Mouse (Mus musculus): ENCODE measurements around the gene Slf1.
"Not testable (repeated sequence)": the region's sequence is repeated elsewhere in the genome, so short reads cannot be mapped to it uniquely, and the experiment has no call there.

Slf1 gene

DNA sequence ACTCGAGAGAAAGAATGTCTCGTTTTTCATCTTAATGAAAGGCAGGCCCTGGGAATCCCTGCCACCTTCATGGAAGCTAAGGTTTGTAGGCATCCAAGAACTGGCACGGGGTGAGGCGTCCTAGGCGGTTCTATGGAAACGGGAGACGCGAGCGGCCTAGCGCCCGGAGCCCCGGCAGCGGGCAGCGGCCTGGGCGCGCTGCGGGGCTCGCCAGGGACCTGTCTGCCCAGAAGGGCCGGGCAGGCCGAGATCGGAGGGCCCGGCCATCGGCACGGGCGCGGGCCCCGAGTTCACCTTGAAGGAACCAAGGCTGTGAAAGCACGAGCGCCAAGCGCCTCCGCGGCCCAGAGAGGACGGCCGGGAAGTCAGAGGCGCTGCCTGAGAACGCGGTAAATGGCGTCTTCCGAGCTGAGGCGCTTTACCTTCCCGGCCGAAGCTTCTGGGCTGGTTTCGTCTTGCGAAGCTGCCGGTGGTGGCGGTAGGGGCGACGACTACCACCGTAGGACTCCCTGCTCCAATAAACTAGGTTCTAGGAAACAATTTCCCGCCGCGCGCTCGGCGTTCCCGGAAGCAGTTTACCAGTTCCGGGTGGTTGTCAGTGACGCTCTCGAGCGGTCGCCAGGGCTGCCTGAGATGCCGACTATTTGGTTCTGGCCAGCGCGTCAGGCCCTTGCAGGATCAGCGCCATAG, at the start of gene Slf1, which contains the start of gene 2210408I21Rik:
TSS of gene Slf1 (minus strand) at position 543 of the 690 bp plus-strand sequence.
TSS of gene 2210408I21Rik (plus strand) at position 610 of the 690 bp plus-strand sequence.
- peak; percentile 61 for DNase-seq (ENCODE audit: extremely low spot score, low read depth, low spot score)

DNA sequence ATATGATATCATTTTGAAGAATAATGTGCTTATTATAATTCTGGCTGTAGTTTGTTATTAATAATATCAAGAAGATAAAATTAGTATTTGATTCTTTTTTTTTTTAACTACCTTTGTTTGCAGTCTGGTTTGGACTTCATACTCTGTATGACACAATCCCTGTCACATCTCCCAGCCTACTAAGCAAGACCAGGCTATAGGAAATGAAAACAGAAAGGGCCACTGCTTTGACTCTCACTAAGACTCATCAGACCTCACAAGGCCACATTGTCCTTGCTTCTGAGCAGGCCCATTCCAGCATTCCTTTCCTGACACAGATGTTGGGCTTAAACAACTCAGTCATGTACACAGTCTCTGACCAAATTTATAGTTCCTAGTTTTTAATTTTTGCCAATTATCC, 42.7 kb upstream of the Slf1 start:
- DNase-seq (ENCODE audit: extremely low spot score, low read depth, low spot score) = no peak

DNA sequence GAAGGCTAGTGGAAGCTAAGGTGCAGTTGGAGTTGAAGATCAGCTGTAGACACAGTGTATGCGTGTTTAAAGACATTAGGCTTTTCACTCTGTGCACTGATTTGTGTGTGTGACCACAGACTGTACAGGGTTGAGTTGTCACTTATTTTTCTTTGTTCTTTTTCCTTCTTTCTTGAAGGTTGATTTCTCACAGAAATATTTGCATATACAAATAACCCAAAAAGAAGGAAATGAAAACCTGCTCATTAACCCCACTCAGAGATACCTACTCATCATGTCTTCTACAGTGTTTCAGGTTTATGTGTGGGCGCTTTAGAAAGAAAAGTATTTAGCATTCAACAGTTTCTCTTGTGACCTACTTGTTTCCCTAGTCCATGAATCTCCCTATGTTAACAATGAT, 5.6 kb upstream of the Slf1 start:
- DNase-seq (ENCODE audit: extremely low spot score, low read depth, low spot score) = no peak

DNA sequence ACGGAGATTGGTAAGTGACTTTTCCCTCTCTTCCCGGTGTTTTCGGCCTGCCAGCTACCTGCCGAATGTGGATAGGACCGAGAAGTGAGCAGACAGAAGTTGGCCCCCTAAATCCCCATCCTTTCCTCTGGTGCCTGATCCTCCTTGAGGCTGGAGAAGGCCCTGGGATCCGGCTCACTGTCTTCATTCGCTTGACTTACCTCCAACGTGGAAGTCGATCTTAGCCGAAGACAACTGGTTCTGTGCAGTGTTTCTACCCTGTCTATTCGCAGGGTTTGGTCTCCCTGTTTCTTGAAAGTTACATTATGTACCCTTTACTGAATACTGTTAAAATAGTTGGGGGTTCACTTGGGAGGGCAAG, 328 bp upstream of the Slf1 start:
- DNase-seq (ENCODE audit: extremely low spot score, low read depth, low spot score) = no peak

DNA sequence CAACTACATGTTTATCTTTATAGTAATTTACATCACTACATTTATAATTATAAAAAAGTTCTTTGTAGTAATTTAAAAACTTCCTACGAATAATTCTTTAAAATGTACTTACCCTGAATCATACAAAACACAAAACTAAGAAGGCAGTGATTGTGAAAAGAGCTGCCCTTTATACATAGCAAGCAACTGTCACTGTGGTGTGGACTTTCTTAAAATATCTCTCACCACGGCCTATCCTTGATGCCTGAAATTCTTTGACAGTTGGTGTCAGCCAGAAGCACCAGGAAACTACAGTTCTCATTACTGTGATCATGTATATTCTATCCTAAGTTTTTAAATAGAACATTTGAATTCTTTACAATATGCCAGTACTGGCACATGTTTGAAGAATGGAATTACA, 4.1 kb downstream of the Slf1 start:
- no peak for DNase-seq (ENCODE audit: extremely low spot score, low read depth, low spot score)

DNA sequence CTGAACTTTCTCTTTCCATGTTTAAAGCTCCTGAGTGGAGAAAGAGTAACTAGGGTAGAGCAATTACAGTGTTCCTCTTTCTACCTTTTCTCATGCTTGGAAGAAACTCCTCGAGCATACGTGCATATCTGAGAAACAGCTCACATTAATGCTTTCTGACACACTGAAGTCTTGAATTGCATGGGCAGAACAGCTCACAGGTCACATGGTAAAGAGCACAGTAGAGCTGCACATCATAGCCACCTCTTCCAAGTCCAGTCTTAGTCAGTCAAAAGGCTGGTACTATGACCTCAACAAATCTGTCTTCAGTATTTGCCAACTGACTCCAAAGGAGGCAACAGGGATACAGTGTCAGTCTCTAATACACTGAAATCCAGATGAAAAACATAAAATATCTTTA, 7.0 kb downstream of the Slf1 start:
- no peak for DNase-seq (ENCODE audit: extremely low spot score, low read depth, low spot score)

DNA sequence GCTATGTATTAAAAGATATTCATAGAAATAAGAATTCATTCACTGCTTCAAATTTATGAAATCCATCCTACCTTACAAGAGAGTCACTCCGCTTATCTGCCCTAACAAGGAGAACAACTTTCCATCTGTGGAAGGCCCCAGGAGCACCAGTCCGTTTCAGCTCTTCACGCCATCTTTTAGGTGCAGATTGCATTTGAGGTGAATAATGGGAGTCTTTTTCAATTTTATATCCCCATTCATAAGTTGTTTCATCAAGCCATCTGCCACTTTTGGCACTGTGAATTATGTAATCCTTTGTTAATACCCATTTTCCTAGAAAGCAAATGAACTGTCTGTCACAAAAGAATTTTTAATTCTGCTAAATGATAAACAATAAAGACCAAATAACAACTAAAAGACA, 10.1 kb downstream of the Slf1 start:
- no peak for DNase-seq (ENCODE audit: extremely low spot score, low read depth, low spot score)

DNA sequence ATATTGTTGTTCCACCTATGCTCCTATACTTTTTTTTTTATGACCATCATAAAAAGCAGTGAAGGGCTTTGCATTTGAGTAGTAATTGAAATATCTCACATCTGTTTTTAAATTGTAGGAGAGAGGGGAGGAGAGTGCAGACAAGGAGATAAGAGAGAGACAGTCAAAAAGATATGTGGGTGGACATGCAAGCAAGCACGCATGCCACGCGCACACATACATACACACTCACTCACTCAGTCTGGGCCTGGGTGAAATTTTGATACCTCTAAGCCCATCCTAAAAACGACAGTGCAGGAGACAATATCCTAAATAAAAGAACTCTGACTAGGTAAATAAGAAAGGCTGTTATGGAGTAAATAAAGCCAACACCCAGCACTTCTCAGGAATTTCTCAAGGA, 16.6 kb downstream of the Slf1 start:
- no peak for DNase-seq (ENCODE audit: extremely low spot score, low read depth, low spot score)

DNA sequence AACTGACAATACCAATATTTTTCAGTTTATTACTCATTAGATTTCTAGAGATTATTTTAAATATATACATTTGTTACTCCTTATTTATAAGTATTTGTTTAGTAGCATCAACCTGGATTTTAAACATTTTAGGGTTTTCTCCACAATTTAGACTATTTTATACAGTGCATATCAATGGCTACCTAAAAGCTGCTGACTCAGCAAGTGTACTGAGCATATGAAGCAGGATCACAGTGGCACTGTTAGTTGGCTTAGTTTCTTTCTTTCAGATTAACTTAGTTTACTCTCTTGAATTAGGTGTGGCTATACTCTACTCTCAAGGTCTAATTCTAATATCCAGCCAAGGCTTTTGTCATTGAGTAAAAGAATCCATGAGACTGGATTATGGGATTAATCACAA, 27.5 kb downstream of the Slf1 start:
- DNase-seq (ENCODE audit: extremely low spot score, low read depth, low spot score) = no peak

DNA sequence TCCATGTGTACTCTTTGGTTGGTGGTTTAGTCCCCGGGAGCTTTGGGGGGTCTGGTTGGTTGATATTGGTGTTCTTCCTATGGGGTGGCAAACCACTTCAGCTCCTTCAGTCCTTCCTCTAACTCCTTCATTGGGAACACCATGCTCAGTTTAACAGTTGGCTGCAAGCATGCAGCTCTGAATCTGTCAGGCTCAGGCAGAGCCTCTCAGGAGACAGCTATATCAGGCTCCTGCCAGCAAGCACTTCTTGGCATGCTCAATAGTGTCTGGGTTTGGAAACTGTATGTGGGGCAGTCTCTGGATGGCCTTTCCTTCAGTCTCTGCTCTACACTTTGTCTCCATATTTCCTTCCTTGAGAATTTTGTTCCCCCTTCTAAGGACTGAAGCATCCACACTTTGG, 42.4 kb downstream of the Slf1 start:
- not testable (repeated sequence) for DNase-seq (ENCODE audit: extremely low spot score, low read depth, low spot score)

DNA sequence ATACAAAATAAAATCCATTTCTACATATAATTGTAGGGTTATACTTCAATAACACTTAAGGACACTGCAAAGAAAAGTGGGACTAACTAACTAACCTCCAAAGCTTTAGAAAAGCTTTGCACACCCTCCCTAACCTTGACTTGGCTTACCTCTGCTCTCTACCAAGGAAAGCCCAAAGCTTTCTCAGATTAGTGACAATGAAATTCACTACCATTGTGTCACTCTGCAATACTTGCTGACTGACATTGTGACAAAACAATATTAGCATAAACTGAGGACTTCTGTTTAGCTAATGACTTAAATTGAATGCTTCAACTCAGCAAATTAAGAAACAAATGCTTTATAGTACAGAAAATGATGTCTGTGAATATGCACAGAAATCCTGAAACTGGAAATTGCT, 63.2 kb downstream of the Slf1 start:
- no peak for DNase-seq (ENCODE audit: extremely low spot score, low read depth, low spot score)

DNA sequence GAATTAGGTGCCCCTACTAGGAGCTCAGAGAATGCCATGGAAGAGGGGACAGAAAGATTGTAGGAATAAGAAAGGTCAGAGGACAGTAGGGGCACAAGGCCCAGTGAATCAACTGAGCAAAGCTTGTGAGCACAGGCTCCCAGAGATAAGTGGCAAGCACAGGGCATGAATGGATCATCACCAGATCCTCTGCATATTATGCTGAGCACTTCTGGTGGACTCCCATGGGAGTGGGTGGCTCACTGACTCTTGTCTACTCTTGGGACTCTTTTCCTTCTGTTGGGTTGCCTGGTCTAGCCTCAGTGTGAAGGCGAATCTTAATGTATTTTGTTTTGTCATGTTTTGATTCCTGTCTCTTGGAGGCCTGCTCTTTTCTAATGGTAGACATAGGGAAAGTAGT, 66.4 kb downstream of the Slf1 start:
- no peak for DNase-seq (ENCODE audit: extremely low spot score, low read depth, low spot score)

DNA sequence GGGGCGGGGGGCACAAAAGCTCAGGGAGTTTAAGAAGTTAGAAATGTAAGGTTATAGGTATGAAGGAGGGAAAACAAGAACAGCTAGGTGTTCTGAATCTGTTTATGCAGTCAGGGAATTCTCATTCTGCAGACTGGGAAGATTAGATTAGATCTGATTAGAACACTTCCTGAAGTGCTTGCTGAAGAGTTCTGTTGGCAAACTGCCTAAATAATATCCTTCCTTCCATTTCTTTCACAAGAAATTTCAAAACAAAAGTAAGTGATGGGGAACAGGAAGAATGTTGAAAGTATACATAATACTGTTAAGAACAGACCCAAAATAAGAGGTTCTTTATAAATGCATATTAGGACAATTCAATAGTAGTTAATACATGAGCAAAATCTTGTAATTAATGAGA, 72.1 kb downstream of the Slf1 start:
- no peak for DNase-seq (ENCODE audit: extremely low spot score, low read depth, low spot score)

DNA sequence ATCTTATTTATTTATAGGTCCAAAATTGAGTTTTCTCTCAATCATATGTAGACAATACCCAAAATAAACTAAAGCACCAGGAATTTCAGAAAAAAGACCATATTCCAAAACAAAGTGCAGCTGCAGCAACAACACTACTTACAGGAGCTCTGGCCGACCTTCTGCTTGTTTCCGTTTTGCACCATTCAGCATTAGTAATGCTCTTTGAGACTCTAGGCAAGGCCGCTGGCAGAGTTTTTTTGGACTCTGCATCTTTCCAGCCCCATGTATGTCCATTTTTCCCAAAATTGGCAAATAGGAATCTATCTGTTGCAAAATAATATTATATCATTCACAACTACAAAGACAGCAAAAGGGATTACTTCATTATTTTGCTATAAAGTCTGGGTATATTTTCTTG, 85.5 kb downstream of the Slf1 start:
- no peak for DNase-seq (ENCODE audit: extremely low spot score, low read depth, low spot score)

DNA sequence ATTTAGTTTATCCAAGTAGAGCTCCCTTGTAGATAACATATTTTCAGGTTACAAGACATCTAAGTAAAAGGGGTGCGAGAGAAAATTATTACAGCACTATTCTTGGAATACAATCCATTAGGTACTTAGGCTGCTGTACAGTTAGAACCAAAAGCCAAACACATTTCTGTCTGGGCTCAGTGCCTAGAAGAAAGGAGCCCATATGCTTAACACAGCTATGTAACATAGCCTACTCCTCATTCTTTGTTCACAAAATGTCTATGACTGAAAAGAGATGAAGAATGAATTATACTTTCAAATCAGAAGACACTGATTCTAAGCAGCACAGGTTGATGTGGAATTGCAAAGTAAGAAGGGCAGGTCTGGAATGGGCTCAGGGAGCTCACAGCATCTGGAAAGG, 86.8 kb downstream of the Slf1 start:
- no peak for DNase-seq (ENCODE audit: extremely low spot score, low read depth, low spot score)

DNA sequence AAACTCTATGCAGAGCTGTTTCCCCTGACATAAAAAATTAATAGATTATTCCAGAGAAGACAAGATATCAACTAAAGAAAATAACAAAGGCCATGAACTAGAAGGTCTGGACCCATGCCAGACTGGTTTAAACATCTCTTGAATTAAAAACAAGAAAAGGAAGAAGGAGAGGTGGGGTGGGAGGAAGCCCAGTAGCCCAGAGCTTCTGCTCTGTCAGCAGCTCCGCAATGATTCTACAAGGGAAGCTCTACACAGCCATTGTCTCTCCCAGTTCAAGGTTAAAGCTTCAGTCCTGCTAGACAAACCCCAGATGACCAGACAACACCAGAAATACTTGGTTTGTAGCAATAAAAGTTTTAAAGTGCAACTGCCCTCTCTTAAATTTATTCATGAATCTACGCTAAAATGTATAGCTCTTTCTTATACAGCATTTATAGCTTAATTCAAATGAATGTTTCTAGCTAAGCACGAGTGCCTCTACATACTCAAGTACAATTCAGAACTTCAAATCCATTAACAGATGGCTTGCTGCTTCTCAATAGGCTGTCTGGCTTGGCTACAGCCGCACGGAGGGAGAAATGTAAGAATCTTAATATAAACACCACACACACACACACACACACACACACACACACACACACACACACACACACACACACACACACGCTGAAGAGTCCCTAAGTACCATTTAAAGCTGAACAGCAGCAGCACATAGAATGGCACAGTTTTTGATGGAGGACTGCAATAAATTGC, 87.9 kb downstream of the Slf1 start:
- no peak for DNase-seq (ENCODE audit: extremely low spot score, low read depth, low spot score)

DNA sequence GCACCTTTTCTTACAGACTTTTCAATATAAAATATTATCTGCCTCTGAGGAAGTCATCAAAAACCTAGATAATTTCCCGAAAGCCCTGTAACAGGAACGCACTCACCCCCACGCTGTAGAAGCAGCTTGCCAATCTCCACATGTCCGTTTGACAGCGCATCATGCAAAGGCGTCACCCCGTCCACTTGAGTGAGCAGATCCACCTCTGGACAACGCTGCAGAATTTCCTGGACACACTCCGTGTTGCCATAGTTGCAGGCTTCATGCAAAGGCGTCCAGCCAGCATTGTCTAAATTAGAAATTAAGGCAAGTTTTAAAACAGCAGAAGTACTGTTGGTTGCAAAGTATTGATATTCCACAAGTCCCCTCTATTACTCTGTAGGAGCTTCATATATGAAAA, 88.9 kb downstream of the Slf1 start:
- DNase-seq (ENCODE audit: extremely low spot score, low read depth, low spot score) = no peak

DNA sequence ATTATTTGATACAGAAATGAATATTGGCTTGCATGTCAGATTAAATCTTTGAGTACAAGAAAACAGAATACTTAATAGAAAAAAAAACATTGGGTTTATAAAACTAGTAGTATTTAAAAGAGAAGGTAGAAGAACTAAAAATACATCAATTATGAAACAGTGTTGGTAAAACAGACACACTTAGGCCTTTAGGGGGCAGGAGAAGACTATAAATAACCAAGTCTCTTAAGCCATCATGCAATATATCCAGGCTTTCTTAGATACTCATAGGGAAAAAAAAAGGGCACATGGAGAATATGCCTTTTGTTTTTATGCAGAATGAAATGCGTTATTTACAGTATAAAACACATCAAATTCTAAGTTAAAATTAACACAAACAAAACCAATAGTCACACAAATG, 89.9 kb downstream of the Slf1 start:
- no peak for DNase-seq (ENCODE audit: extremely low spot score, low read depth, low spot score)

DNA sequence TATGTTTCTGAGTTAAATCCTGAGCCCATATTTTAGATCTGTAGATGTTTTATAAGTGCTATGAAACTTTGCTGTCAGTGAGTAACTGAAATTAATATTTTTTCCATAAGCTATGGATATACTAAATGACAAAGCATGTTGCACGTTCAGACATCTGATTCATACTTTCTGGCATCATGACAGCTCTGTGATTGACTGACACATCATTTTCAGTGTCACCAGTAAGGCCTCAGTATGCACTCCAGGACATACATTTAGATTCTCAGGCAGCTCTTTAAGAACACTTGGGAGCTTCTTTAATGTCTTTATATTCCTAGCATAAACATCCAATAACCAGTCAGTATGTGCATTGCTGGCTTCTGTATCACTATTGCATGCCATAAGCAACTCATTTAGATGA, 91.9 kb downstream of the Slf1 start:
- no peak for DNase-seq (ENCODE audit: extremely low spot score, low read depth, low spot score)

DNA sequence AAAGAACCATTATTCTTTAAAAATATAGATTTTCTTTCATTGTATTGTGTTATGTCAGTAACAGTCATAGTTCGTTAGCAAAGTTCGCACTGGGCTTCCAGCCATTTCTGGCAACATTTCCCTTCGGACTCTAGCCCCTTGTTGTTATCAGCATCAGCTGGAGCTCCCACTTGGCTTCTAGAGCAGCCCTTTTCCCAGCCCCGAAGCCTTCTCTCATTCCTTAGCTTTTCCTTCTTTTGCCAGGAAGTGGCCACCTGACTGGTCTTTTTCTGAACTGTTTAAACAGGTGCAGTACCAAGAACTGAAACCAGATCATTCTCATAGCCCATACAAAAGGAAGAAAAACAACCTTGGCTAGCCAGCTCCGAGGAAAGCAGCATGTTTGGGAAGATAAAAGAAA, 105.7 kb downstream of the Slf1 start:
- DNase-seq (ENCODE audit: extremely low spot score, low read depth, low spot score) = no peak

DNA sequence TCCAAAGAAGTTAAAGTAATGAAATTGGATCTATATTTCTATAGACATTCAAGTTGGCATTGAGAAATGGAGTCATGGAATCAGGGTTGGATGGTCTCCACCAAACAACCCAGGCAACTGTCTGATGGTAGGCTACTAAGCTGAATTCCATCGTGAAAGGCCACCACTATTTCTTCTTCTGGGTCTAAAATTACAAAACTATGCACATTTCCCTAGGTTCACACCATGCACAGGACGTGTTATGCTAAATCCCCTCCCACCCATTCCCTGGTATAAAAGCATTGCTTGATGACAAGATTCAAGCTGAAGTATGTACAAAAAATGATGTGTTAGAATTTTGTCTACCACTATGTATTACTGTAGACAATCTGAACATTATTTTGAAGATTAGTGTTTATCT, 116.4 kb downstream of the Slf1 start:
- DNase-seq (ENCODE audit: extremely low spot score, low read depth, low spot score) = no peak

DNA sequence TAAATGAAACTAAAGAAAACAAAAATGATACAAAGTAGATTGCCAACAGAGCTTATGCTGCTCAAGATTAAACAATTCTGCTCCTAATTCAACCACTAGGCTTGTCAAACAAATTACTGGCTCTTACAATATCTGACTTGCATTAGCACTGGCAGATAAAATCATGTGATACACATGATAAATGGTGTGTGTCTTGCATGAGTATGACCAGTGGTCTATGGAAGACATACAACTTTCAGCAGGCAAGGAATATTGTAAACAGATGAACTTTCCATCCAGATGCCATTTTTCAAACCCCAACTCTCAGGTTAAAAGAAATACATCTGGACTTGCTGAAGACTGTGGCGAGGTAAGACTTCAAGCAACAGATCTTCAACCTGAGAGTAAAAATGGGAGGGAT, 131.6 kb downstream of the Slf1 start:
- no peak for DNase-seq (ENCODE audit: extremely low spot score, low read depth, low spot score)

DNA sequence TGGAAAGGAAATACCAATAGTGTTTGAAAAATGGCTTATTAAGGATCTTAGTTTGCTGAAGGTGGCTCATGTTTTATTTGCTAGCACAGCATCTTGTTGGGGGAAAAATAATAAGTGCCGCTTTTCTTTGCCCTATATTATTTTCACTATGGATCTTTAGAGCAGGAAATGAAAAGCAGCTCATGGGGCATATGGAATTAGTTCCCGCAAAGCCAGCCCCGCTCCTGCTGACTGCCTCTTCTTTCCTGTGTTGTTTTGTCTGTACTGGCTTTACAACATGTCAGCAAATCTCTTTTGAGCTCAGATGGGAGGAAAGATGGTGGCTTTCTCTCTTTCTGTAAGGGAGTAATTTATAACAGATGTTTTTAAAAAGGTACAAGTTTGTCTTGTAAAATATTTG, 132.6 kb downstream of the Slf1 start:
- no peak for DNase-seq (ENCODE audit: extremely low spot score, low read depth, low spot score)

Measured in hindlimb bud, embryonic 11.5 days (tissue).